Mouse (Mus musculus) spleen, postnatal 10 days (tissue): Measurements from ENCODE around the gene Dhx57.
"Not testable (repeated sequence)": the region's sequence is repeated elsewhere in the genome, so short reads cannot be mapped to it uniquely, and the experiment has no call there.

ENCODE experiments used
- DNase-seq, 2 experiments: peaks; one replicate each; pipeline ENCODE4 v3.0.0; 2021 to 2022; ENCODE audit warnings: low spot score in 2 of 2

Dhx57 gene

GRCm38 (mm10) chr17:80254421-80254820 lies 35.9 kb downstream of the Dhx57 start:
- no peak for DNase-seq

GRCm38 (mm10) chr17:80252757-80253525 lies 37.3 kb downstream of the Dhx57 start:
- no peak for DNase-seq

- DNase-seq, result no peak
Observed at GRCm38 (mm10) chr17:80243116-80243515, 47.2 kb downstream of the Dhx57 start.

- DNase-seq, result no peak
Observed at GRCm38 (mm10) chr17:80241594-80241993, 48.7 kb downstream of the Dhx57 start.

- no peak for DNase-seq
Observed at GRCm38 (mm10) chr17:80237475-80237874, 52.8 kb downstream of the Dhx57 start.

- DNase-seq, result peak in 1 of 2 experiments; percentile 25
Observed at GRCm38 (mm10) chr17:80236805-80237204, 53.5 kb downstream of the Dhx57 start.

- DNase-seq, result no peak
Observed at GRCm38 (mm10) chr17:80235477-80235876, 54.8 kb downstream of the Dhx57 start.

GRCm38 (mm10) chr17:80234376-80234775 lies 55.9 kb downstream of the Dhx57 start:
- no peak for DNase-seq

GRCm38 (mm10) chr17:80233844-80234243 lies 56.4 kb downstream of the Dhx57 start:
- no peak for DNase-seq

- DNase-seq, result no peak
Observed at GRCm38 (mm10) chr17:80229396-80229795, 60.9 kb downstream of the Dhx57 start.

GRCm38 (mm10) chr17:80225142-80225541 lies 65.1 kb downstream of the Dhx57 start:
- DNase-seq, result not testable (repeated sequence)

GRCm38 (mm10) chr17:80224326-80225116 lies 65.8 kb downstream of the Dhx57 start, which contains the start of gene Gemin6:
Gemin6 (plus strand) TSS chr17:80224441.
- peak; percentile 67 to 84 for DNase-seq

GRCm38 (mm10) chr17:80223829-80224228 lies 66.4 kb downstream of the Dhx57 start:
- no peak for DNase-seq

GRCm38 (mm10) chr17:80221890-80222628 lies 68.2 kb downstream of the Dhx57 start:
- DNase-seq, result peak in 1 of 2 experiments; percentile 53

GRCm38 (mm10) chr17:80221202-80221601 lies 69.1 kb downstream of the Dhx57 start:
- DNase-seq, result no peak

- DNase-seq, result no peak
Observed at GRCm38 (mm10) chr17:80220131-80220530, 70.1 kb downstream of the Dhx57 start.

GRCm38 (mm10) chr17:80213998-80214397 lies 76.3 kb downstream of the Dhx57 start:
- not testable (repeated sequence) for DNase-seq

GRCm38 (mm10) chr17:80206671-80207581 lies 83.3 kb downstream of the Dhx57 start, which contains the start of the genes Srsf7 and Ttc39d:
Srsf7 (minus strand) TSS chr17:80207307.
Ttc39d (plus strand) TSS chr17:80207460.
- peak; percentile 97 to 99 for DNase-seq

GRCm38 (mm10) chr17:80206301-80206670 lies 84.0 kb downstream of the Dhx57 start:
- peak in 1 of 2 experiments; percentile 74 for DNase-seq

- DNase-seq, result no peak
Observed at GRCm38 (mm10) chr17:80205657-80206056, 84.6 kb downstream of the Dhx57 start.
